Mouse (Mus musculus) lung, postnatal 10 days (tissue): Measurements from ENCODE around the gene Camta1.
A peak's percentile ranks its signal among the peaks of the same experiment; 100 is the strongest.

ENCODE experiments used
- DNase-seq: peaks from one replicate; pipeline ENCODE4 v3.0.0; 2021

The Camta1 gene

GRCm38 (mm10) chr4:150871392-150872138, 990.1 kb downstream of the Camta1 start:
- DNase-seq, result peak; percentile 76

GRCm38 (mm10) chr4:150870963-150871391, 990.7 kb downstream of the Camta1 start:
- DNase-seq, result no peak

- DNase-seq, result peak; percentile 52
Observed at GRCm38 (mm10) chr4:150869276-150870197, 992.1 kb downstream of the Camta1 start.

- no peak for DNase-seq
Observed at GRCm38 (mm10) chr4:150868859-150869258, 992.8 kb downstream of the Camta1 start.

- no peak for DNase-seq
Observed at GRCm38 (mm10) chr4:150868161-150868560, 993.5 kb downstream of the Camta1 start.
